In genomic region chr9:44685346-44686330, GRCm38 (mm10) we compare ENCODE assay signal across 9 mouse cellular contexts. TPM values are rescaled to one million over a fixed set of nuclear protein-coding genes. Genes with fewer than 3 reads are reported as not detected.
A peak's percentile ranks its signal among the peaks of the same experiment; 100 is the strongest.
DNase-seq lines count a peak whose midpoint lies in the region; ATAC-seq and TF ChIP-seq lines count a peak whose summit lies in the region.
"Had no signal": no experiment of that assay in that cellular context is flagged by ENCODE, and none has a peak within 500 bp of the region (broad histone marks: within the 10 kb centered on the region; RNA-seq: fewer than 3 reads in every experiment).

No protein-coding gene starts in this region.

- DNase-seq in ES-E14 (ENCODE audit: low read depth, low spot score): peak; percentile 42
- peak; percentile 41 for DNase-seq in c-Kit-positive CD71-positive TER-119-negative erythroid progenitor cells, embryonic 14.5 days (ENCODE audit: low read depth)
- peak; percentile 82 for DNase-seq in hindbrain, embryonic 10.5 days (ENCODE audit: low spot score)
- DNase-seq in layer of hippocampus, postnatal 10 days (ENCODE audit: low spot score in 2 of 2): peak; percentile 85 to 86
- DNase-seq in lung, postnatal 14 days: peak; percentile 80
- peak; percentile 80 for DNase-seq in retina, postnatal 1 day
- peak; percentile 68 to 72 for DNase-seq in thymus, postnatal 36 days

- no peaks in the 10 kb centered on the region for H3K9me3 ChIP-seq in ES-E14 (ENCODE audit: control insufficient read depth, insufficient read depth, low read depth, low read length)
- H3K9me3 ChIP-seq in forebrain, embryonic 13.5 days (replicated peaks): no peaks in the 10 kb centered on the region
- no peaks in the 10 kb centered on the region for H3K9me3 ChIP-seq in hindbrain, embryonic 10.5 days

- H3K9ac ChIP-seq in ES-E14 (ENCODE audit: insufficient read depth, low read depth, low read length, poor library complexity, severe bottlenecking): no peak overlapping the region
- peak overlapping the region; percentile 23; the same call in 1 of the 2 replicates for H3K9ac ChIP-seq in forebrain, embryonic 13.5 days

- ATAC-seq in forebrain, embryonic 13.5 days: peak; percentile 62

- H3K4me1 ChIP-seq in ES-E14 (ENCODE audit: control insufficient read depth in 2 of 2, insufficient read depth in 2 of 2, low read length in 2 of 2, poor library complexity in 1 of 2): 0 out of 4 replicates have a peak, but pooled peaks cover 2 to 3% of the 10 kb centered on the region in 2 experiments
- H3K4me1 ChIP-seq in forebrain, embryonic 13.5 days: peaks cover 26% of the 10 kb centered on the region
- peaks cover 30% of the 10 kb centered on the region for H3K4me1 ChIP-seq in hindbrain, embryonic 10.5 days (replicated peaks)

- in situ Hi-C loops in ES-E14 (cut with MboI; ENCODE audit: low sequenced_read_pairs in 2 of 2, unreplicated experiment in 2 of 2): no loop called here

- no peak overlapping the region for H3K4me2 ChIP-seq in forebrain, embryonic 13.5 days

- no peak overlapping the region for H3K27ac ChIP-seq in ES-E14 (ENCODE audit: insufficient read depth, low read depth, low read length, poor library complexity, severe bottlenecking)
- peak overlapping the region; percentile 68 for H3K27ac ChIP-seq in forebrain, embryonic 13.5 days
- peak overlapping the region; percentile 66 for H3K27ac ChIP-seq in hindbrain, embryonic 10.5 days

- H3K4me3 ChIP-seq in ES-E14 (ENCODE audit: insufficient read depth in 1 of 2, low read depth in 1 of 2, low read length in 2 of 2, poor library complexity in 1 of 2, severe bottlenecking in 1 of 2): no peak overlapping the region
- H3K4me3 ChIP-seq in forebrain, embryonic 13.5 days: no peak overlapping the region
- no peak overlapping the region for H3K4me3 ChIP-seq in hindbrain, embryonic 10.5 days

- WGBS in forebrain, embryonic 13.5 days: 39% methylated on average over 14 of the region's 14 CpGs
- 34% methylated on average over 14 of the region's 14 CpGs for WGBS in hindbrain, embryonic 10.5 days

- no peaks in the 10 kb centered on the region; the same call in 1 of the 2 replicates for H3K36me3 ChIP-seq in ES-E14 (ENCODE audit: control insufficient read depth, insufficient read depth, low read length, poor library complexity, severe bottlenecking)
- peaks cover 32% of the 10 kb centered on the region for H3K36me3 ChIP-seq in forebrain, embryonic 13.5 days (ENCODE audit: poor library complexity, severe bottlenecking)
- peaks cover 50% of the 10 kb centered on the region for H3K36me3 ChIP-seq in hindbrain, embryonic 10.5 days

- H3K27me3 ChIP-seq in forebrain, embryonic 13.5 days: no peaks in the 10 kb centered on the region
- 0 out of 2 replicates have a peak, but pooled peaks cover 4% of the 10 kb centered on the region for H3K27me3 ChIP-seq in hindbrain, embryonic 10.5 days (ENCODE audit: insufficient read depth, poor library complexity, severe bottlenecking)

TF ChIP-seq in ES-E14, 5 proteins besides CTCF, POLR2A, EP300 and RAD21:
- TF ChIP-seq ZNF384 (IDR thresholded peaks at IDR 0.05; ENCODE audit: low read depth, low read length) (no peak), ZC3H11A (IDR thresholded peaks at IDR 0.05; ENCODE audit: borderline replicate concordance, low read depth, low read length) (peak; percentile 41; the same call in 1 of the 2 replicates), MAFK (IDR thresholded peaks at IDR 0.05; ENCODE audit: insufficient read depth, low read depth, low read length) (no peak), HCFC1 (IDR thresholded peaks at IDR 0.05; ENCODE audit: borderline replicate concordance, insufficient read depth, low read length) (no peak)

RNA-seq across cellular contexts. Expression of gene Treh, which starts 12.6 kb away (rescaled TPM):
- total RNA-seq in ES-E14 (2012; rRNA removed): not detected in 2 replicates
- polyA plus RNA-seq in forebrain, embryonic 13.5 days (2015; fragmentation: Nextera tagmentation; extraction: Ambion mirVana): not detected in 2 replicates
- polyA plus RNA-seq in hindbrain, embryonic 10.5 days (2016; fragmentation: Nextera tagmentation; extraction: Ambion mirVana): not detected in 2 replicates
- not detected for total RNA-seq in layer of hippocampus, postnatal 10 days (2021)
- total RNA-seq: hematopoietic stem cell, adult 5-6 weeks had no signal

RNA-seq across cellular contexts. Expression of gene Phldb1, which starts 49.4 kb away (rescaled TPM):
- 25.8 and 44.0 TPM in 2 replicates for total RNA-seq in ES-E14 (2012; rRNA removed)
- polyA plus RNA-seq in forebrain, embryonic 13.5 days (2015; fragmentation: Nextera tagmentation; extraction: Ambion mirVana): 36.4 and 40.9 TPM in 2 replicates
- 45.4 and 49.5 TPM in 2 replicates for polyA plus RNA-seq in hindbrain, embryonic 10.5 days (2016; fragmentation: Nextera tagmentation; extraction: Ambion mirVana)
- 100 to 1,000 TPM in 1 of 2 experiments, 10 to 100 TPM in 1; 87.9 to 102 TPM for total RNA-seq in layer of hippocampus, postnatal 10 days (2021)
